Mouse (Mus musculus) heart, embryonic 13.5 days (tissue): ENCODE measurements around the gene Pelp1. TPM values are rescaled to one million over a fixed set of nuclear protein-coding genes. Genes with fewer than 3 reads are reported as not detected.
"Not testable (repeated sequence)": the region's sequence is repeated elsewhere in the genome, so short reads cannot be mapped to it uniquely, and the experiment has no call there.

Experiments used
- ATAC-seq: fragments of 200-750 bp; cut with Nextera tagmentation; 2 replicates; pipeline ENCODE4 v1.8.0; 2017; ENCODE audit warnings: moderate TSS enrichment; ENCODE audit not compliant: insufficient number of reproducible peaks, low FRiP score, low TSS enrichment; ENCODE audit errors: extremely low read depth
- H3K27ac ChIP-seq: fragments of 300-500 bp; sonication (generic); replicated peaks from 2 replicates; pipeline ENCODE4 v1.5.1; 2015; ENCODE audit warnings: moderate library complexity, mild to moderate bottlenecking, inconsistent platforms
- H3K27me3 ChIP-seq: fragments of 300-500 bp; sonication (generic); replicated peaks from 2 replicates; pipeline ENCODE4 v1.6.1; 2015; ENCODE audit warnings: mild to moderate bottlenecking, inconsistent platforms
- H3K36me3 ChIP-seq: fragments of 300-500 bp; sonication (generic); 2 replicates; pipeline ENCODE4 v1.6.1; 2015; ENCODE audit warnings: mild to moderate bottlenecking, inconsistent platforms
- H3K4me1 ChIP-seq: fragments of 300-500 bp; sonication (generic); 2 replicates; pipeline ENCODE4 v1.6.1; 2015; ENCODE audit warnings: inconsistent platforms
- H3K4me2 ChIP-seq: fragments of 300-500 bp; sonication (generic); 2 replicates; pipeline ENCODE4 v1.6.1; 2015; ENCODE audit warnings: inconsistent platforms, mild to moderate bottlenecking, moderate library complexity
- H3K4me3 ChIP-seq: fragments of 300-500 bp; sonication (generic); 2 replicates; pipeline ENCODE4 v1.5.1; 2015; ENCODE audit warnings: moderate library complexity, mild to moderate bottlenecking, inconsistent platforms
- H3K9ac ChIP-seq: fragments of 300-500 bp; sonication (generic); 2 replicates; pipeline ENCODE4 v1.6.1; 2015; ENCODE audit warnings: inconsistent platforms, mild to moderate bottlenecking, moderate library complexity
- H3K9me3 ChIP-seq: fragments of 300-500 bp; sonication (generic); 2 replicates; pipeline ENCODE4 v1.6.1; 2016; ENCODE audit warnings: inconsistent platforms
- WGBS: fragments of 180-500 bp; shearing (Covaris S2); methylation state at CpG from one replicate; pipeline ENCODE4 v1.1.7; 2015; ENCODE audit warnings: mixed read lengths; 5-methylcytosine and 5-hydroxymethylcytosine counted together
- polyA plus RNA-seq: library from polyadenylated mRNA; unstranded; fragments of >200 nt; fragmentation: Nextera tagmentation; extraction: Ambion mirVana; gene quantifications from 2 replicates; pipeline ENCODE4 v1.2.1, GENCODE M21; 2015

The Pelp1 gene
- polyA plus RNA-seq, 1 experiment from 2014 or later, result 23.3 TPM

DNA sequence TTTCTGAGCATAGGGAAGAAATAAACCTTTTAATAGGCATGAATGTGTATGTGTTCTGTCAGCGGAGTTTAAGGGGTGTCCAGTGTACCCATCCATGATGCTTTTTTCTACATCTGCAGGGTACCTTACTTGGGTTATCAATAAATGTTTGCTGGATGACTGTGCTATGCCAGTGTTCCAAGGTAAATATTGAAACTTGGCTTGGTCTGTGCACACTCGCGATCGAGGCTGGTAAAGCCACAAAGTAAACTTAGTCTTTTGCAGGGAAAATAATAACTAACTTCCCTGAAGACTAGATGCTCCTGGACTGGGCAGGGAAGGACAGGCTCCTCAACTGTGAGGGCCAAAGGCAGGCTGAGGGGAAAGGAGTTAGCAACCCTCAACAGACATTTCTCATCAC, 30.8 kb upstream of the Pelp1 start:
- H3K9me3 ChIP-seq, result no peaks in the 10 kb centered on the region
- H3K9ac ChIP-seq, result no peak overlapping the region
- ATAC-seq, result no peak
- H3K27ac ChIP-seq, result no peak overlapping the region
- no peak overlapping the region for H3K4me3 ChIP-seq
- WGBS, result 84% methylated on average over 4 of the region's 4 CpGs
- H3K36me3 ChIP-seq, result peaks cover 62% of the 10 kb centered on the region
- H3K4me1 ChIP-seq, result no peaks in the 10 kb centered on the region
- no peaks in the 10 kb centered on the region for H3K27me3 ChIP-seq
- no peak overlapping the region for H3K4me2 ChIP-seq

DNA sequence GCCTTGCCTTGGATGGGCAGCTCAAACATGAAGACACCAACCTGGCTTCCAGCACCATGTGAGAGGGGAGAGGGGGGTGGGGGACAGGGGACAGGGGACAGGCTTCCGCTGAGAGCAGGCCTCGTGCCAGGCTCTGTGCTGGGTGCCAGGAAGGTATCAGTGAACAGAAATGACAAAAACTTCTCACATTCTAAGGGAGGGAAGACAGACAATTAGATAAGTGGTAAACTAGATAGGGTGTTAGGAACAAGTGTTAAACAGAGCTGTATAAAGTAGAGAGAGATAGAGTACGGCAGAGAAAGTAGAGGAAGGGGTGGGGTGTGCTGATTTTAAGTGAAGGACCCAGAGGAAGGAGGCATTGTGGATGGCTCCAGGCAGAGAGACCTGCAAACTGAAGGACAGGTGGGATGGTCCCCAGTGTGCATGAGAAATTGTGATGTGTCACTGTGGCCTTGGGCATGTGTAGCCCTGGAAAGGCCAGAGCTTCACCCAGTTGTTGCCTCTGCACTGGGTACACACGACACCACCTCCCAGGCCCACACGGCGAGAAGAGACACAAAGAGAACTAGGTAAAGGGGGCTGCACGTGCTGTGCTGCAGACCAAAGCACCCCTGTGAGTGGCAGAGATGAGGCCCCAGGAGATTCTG, 29.0 kb upstream of the Pelp1 start:
- Histone ChIP-seq H3K9me3 (no peaks in the 10 kb centered on the region), H3K36me3 (peaks cover 63% of the 10 kb centered on the region), H3K27me3 (no peaks in the 10 kb centered on the region), H3K4me1 (peaks cover 5% of the 10 kb centered on the region), H3K4me2 (no peak overlapping the region), H3K9ac (no peak overlapping the region), H3K4me3 (no peak overlapping the region), H3K27ac (no peak overlapping the region)
- ATAC-seq, result no peak
- WGBS, result 82% methylated on average over 7 of the region's 7 CpGs

DNA sequence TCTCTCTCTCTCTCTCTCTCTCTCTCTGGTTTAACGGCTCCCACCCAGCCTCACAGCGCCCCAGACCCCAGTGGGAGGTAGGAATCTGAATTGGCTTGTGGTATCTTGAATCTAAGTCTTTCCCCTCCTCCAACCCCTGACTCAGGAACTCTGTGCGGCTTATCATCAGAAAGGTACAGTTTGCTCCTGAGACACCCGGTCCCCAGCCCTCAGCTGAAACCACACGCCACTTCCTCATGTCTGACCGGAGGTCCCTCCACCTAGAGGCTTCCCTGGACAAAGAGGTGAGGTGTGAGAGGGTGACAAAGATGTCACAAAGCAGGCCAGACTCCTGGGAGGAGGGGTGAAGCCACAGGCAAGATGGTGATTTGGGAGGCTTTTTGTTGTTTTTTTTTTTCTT, 27.6 kb upstream of the Pelp1 start:
- H3K9me3 ChIP-seq, result no peaks in the 10 kb centered on the region
- no peak overlapping the region for H3K4me2 ChIP-seq
- 76% methylated on average over 6 of the region's 6 CpGs for WGBS
- peaks cover 14% of the 10 kb centered on the region for H3K4me1 ChIP-seq
- no peak overlapping the region for H3K9ac ChIP-seq
- no peaks in the 10 kb centered on the region for H3K27me3 ChIP-seq
- H3K4me3 ChIP-seq, result no peak overlapping the region
- peaks cover 63% of the 10 kb centered on the region for H3K36me3 ChIP-seq
- H3K27ac ChIP-seq, result no peak overlapping the region
- ATAC-seq, result no peak

DNA sequence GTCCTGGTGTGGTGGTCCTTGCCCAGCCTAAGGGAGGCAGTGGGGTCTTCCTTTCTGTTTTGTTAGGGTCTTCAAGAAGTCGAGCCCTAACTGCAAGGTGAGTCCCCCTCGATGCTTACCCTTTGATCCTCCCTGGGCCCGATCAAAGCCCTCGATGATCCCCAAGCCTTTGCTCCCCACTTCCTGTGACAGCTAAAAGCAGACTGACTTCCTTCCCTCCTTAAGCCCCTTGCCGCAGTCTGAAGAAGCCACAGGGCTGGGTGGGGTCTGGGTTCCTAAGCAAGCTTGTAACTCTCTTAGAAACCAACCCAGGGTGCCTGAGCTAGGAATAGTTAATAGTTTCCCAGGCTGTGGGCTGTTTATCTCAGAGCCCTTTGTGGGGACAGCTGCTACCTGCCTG, 25.6 kb upstream of the Pelp1 start:
- Histone ChIP-seq H3K27me3 (no peaks in the 10 kb centered on the region), H3K9ac (peak overlapping the region; percentile 13; the same call in 1 of the 2 replicates), H3K4me2 (no peak overlapping the region), H3K4me1 (peaks cover 18% of the 10 kb centered on the region), H3K36me3 (peaks cover 49% of the 10 kb centered on the region), H3K9me3 (no peaks in the 10 kb centered on the region), H3K27ac (no peak overlapping the region), H3K4me3 (no peak overlapping the region)
- WGBS, result 59% methylated on average over 5 of the region's 5 CpGs
- no peak for ATAC-seq

DNA sequence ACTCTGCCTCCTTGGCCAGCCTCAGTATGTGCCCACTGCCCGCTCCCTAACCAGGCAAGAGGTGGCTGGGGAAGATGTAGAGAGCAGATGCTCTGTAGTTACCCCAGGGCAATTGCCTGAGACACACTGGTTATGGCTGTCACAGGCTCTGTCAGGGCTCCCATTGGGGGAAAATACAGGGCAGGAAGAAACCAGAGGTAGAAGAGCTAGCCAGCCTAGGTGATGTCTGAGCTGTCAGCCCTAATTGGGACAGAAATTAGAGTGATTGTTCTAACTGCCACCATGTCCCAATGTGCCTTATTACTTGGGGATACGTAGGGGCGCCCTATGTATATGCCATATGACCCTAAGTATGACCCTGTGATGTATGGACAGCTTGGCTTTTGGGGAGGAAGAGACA, 24.1 kb upstream of the Pelp1 start:
- Histone ChIP-seq H3K36me3 (peaks cover 33% of the 10 kb centered on the region), H3K9ac (peak overlapping the region; percentile 91; the same call in 1 of the 2 replicates), H3K27ac (0 out of 2 replicates have a peak overlapping the region, but pooled peaks have one; percentile 1), H3K4me1 (peaks cover 18% of the 10 kb centered on the region), H3K4me2 (peak overlapping the region; percentile 91), H3K4me3 (peak overlapping the region; percentile 75), H3K27me3 (no peaks in the 10 kb centered on the region), H3K9me3 (no peaks in the 10 kb centered on the region)
- WGBS, result 90% methylated on average over 3 of the region's 3 CpGs
- ATAC-seq, result no peak

DNA sequence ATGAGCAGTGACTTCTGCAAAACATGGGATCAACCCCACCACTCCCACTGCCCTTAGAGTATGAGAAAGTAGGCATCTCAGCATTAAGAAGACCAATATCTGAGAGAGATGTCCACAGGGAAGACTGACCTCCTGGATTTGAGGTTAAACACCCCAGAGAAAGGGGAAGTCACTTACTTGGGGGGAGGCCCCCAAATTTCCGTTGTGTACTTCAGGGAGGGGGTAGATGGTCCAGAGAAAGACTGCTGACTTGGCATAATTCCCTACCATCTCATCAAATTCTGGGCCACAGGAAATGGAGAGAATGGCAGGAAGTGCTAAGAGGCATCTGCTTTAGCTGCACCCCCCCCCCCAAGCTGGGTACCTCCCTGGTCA, 23.7 kb upstream of the Pelp1 start:
- no peaks in the 10 kb centered on the region for H3K9me3 ChIP-seq
- H3K4me2 ChIP-seq, result peak overlapping the region; percentile 91
- H3K9ac ChIP-seq, result peak overlapping the region; percentile 91
- no peaks in the 10 kb centered on the region for H3K27me3 ChIP-seq
- ATAC-seq, result no peak
- H3K27ac ChIP-seq, result 0 out of 2 replicates have a peak overlapping the region, but pooled peaks have one; percentile 74
- peak overlapping the region; percentile 75 for H3K4me3 ChIP-seq
- 68% methylated on average over 1 of the region's 1 CpGs for WGBS
- peaks cover 29% of the 10 kb centered on the region for H3K36me3 ChIP-seq
- peaks cover 18% of the 10 kb centered on the region for H3K4me1 ChIP-seq

DNA sequence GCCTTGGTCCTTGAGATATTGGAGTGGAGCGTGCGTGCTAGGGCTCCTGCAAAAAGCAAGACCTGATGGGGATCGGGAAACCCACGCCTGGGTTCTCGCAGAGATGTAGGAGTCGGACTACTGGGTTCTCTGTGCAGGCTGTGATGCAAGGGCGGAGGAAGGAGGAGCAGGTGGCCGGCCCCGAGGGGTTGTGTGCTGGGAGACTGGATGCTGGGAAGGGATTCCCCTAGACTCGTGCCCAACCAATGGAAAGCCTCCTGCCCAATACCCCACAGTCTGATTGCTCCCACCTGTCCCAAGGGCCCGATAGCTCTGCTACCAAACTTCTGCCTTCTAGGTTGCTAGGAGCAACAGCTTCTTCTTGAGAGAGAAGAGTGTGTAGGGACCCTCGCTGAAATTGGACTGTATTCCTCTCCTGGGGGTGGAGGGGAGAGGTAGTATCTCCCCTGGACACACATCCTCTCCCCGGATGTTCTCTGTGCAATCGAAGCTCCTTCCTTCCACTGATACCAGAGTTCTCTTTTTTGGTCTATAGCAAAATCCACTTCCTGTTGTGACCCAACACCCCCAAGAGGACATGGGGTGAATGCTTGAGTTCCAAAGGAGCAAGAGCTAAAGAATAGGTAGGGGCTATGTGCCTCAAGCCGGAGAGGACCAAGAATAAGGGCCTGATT, 23.2 kb upstream of the Pelp1 start:
- Histone ChIP-seq H3K4me3 (peak overlapping the region; percentile 75), H3K36me3 (peaks cover 24% of the 10 kb centered on the region), H3K27me3 (no peaks in the 10 kb centered on the region), H3K4me1 (peaks cover 18% of the 10 kb centered on the region), H3K27ac (peak overlapping the region; percentile 74), H3K9me3 (no peaks in the 10 kb centered on the region), H3K9ac (peak overlapping the region; percentile 91), H3K4me2 (peak overlapping the region; percentile 91)
- WGBS, result 8% methylated on average over 15 of the region's 15 CpGs
- ATAC-seq, result no peak

DNA sequence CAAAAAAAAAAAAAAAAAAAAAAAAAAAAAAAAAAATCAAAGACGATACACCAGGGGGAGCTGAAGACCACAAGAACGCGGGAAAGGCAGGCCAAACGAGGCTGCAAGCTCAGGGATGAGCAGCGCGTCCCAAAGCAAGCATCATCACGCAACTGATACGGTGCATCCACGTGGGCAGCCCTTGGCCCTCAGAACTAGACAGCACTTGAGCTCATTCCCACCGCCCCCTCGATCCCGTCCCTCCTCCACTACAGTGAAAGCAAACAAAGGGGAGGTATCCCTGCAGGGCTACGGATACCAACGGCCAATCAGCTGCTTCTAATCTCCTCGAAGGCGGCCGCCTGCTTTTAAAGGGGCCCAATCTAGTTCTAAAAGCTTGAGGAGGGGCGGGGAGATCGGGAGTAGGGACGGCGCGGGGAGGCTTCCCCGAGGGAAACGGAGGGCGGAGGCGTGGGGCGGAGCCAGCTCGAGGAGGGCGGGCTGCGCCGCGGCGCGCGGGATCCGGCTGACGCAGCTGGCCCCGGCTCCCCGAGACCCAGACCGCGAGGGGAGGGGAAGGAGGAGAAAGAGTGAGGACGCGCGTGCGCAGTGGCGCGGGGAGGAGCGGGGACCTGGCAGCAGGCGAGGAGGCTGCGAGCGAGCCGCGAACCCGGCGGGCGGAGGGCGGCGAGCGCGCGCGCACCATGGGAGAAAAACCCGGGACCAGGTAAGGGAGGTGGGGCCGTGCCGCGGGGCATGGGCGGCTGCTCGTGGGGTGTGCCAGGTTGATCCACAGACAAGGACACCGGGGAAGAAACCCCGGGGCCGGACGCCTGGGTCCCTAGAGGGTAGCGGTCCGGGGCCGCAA, 22.4 kb upstream of the Pelp1 start, which contains the start of gene Arrb2:
Gene Arrb2 (plus strand): TSS at position 588 of the 847 bp plus-strand sequence.
- Histone ChIP-seq H3K27ac (peak within 1 kb of the TSS; percentile 74), H3K4me2 (peak within 1 kb of the TSS; percentile 91), H3K27me3 (no peaks in the 10 kb centered on the region), H3K9me3 (no peaks in the 10 kb centered on the region), H3K4me1 (peaks cover 18% of the 10 kb centered on the region), H3K9ac (peak within 1 kb of the TSS; percentile 91), H3K36me3 (peaks cover 17% of the 10 kb centered on the region), H3K4me3 (peak within 1 kb of the TSS; percentile 75)
- ATAC-seq, result peak; percentile 88
- under 1% methylated on average over 64 of the region's 75 CpGs for WGBS

DNA sequence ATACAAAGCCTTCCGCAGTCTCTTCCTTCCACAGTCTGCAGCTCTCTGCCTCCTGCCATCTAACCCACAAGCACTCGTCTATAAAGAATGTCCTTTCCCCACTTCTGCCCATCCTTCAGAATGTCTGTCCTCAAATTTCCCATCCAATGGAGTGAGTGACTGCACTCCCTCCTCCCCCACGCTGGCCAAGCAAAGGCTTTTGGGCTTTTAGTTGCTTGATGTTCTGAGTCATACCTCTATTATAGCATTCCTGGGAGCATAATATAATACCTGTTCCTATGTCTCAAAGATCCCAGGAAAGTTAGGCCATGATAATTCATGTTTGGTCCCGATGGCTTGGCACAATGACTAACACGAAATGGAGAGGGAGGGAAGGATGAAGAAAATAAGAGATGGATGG, 21.7 kb upstream of the Pelp1 start:
- Histone ChIP-seq H3K4me3 (peak overlapping the region; percentile 75), H3K9me3 (no peaks in the 10 kb centered on the region), H3K9ac (peak overlapping the region; percentile 91), H3K4me2 (peak overlapping the region; percentile 91), H3K36me3 (peaks cover 10% of the 10 kb centered on the region), H3K4me1 (peaks cover 18% of the 10 kb centered on the region), H3K27ac (peak overlapping the region; percentile 74; the same call in 1 of the 2 replicates), H3K27me3 (no peaks in the 10 kb centered on the region)
- 32% methylated on average over 5 of the region's 5 CpGs for WGBS
- ATAC-seq, result no peak

DNA sequence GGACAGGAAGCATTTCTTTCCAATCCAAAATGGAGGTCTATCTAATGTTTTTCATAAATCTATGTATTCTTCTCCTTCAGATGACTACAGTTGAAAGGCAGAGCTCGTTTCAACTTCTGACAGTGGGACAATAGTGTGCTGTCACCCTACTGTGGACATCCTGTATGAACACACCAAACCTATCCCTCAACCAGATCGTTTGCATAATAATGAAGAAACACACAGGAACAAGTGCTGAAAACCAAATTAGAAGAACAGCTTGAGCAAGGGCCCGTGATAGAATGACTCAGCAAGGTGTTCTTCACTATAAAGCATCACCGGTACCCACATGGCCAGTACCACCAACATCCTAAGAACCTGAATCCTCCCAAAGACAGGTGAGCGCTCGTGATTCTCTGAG, 16.8 kb upstream of the Pelp1 start:
- H3K36me3 ChIP-seq, H3K9ac ChIP-seq, H3K4me1 ChIP-seq, ATAC-seq, H3K4me2 ChIP-seq, H3K9me3 ChIP-seq, H3K27ac ChIP-seq, H3K4me3 ChIP-seq, H3K27me3 ChIP-seq: not testable (repeated sequence)
- 66% methylated on average over 6 of the region's 6 CpGs for WGBS

DNA sequence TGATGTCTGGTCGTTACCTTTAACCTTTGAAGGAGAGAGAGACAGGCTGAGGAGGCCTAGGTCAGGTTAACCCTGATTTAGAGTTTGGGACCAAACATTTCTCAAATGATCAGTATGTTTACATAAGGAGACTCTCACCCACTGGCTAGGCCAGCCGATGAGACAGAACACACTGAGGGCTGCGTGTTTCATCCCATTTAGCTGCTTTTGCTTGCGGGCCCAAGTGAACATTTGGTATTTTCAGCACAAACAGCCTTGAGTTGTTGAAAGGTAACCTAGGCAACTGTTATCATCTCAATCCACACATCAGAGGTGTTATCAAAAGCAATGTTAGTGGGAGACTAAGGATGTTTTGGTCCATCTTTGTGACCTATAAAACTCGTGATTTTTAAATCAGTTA, 9.7 kb upstream of the Pelp1 start:
- Histone ChIP-seq H3K9ac (no peak overlapping the region), H3K9me3 (no peaks in the 10 kb centered on the region), H3K36me3 (no peaks in the 10 kb centered on the region), H3K4me3 (no peak overlapping the region), H3K27me3 (no peaks in the 10 kb centered on the region), H3K27ac (no peak overlapping the region), H3K4me2 (no peak overlapping the region), H3K4me1 (no peaks in the 10 kb centered on the region)
- 49% methylated on average over 5 of the region's 5 CpGs for WGBS
- no peak for ATAC-seq
